Mouse (Mus musculus) liver, postnatal 0 days (tissue): Measurements from ENCODE around the gene Fastkd5. TPM values are rescaled to one million over a fixed set of nuclear protein-coding genes. Genes with fewer than 3 reads are reported as not detected.
A peak's percentile ranks its signal among the peaks of the same experiment; 100 is the strongest.

Source experiments
- ATAC-seq: fragments of 200-750 bp; cut with Nextera tagmentation; 2 replicates; pipeline ENCODE4 v1.8.0; 2017; ENCODE audit warnings: mild to moderate bottlenecking, moderate library complexity
- DNase-seq: peaks from one replicate; pipeline ENCODE4 v3.0.0-alpha.2; 2016
- H3K27ac ChIP-seq: fragments of 300-500 bp; sonication (generic); 2 replicates; pipeline ENCODE4 v1.5.1; 2014; ENCODE audit warnings: antibody characterized with exemption, moderate library complexity, mild to moderate bottlenecking, low read depth
- H3K27me3 ChIP-seq: fragments of 300-500 bp; sonication (generic); 2 replicates; pipeline ENCODE4 v1.6.1; 2014; ENCODE audit warnings: low read length, control low read depth, mixed read lengths; ENCODE audit not compliant: insufficient read depth
- H3K36me3 ChIP-seq: fragments of 300-500 bp; sonication (generic); replicated peaks from 2 replicates; pipeline ENCODE4 v1.6.1; 2014; ENCODE audit warnings: mild to moderate bottlenecking, control low read depth, low read length, moderate library complexity, mixed read lengths; ENCODE audit not compliant: insufficient read depth
- H3K4me1 ChIP-seq: fragments of 300-500 bp; sonication (generic); 2 replicates; pipeline ENCODE4 v1.6.1; 2014; ENCODE audit warnings: antibody characterized with exemption, mild to moderate bottlenecking, control low read depth; ENCODE audit not compliant: insufficient read depth
- H3K4me2 ChIP-seq: fragments of 300-500 bp; sonication (generic); 2 replicates; pipeline ENCODE4 v1.6.1; 2014; ENCODE audit warnings: low read depth, mild to moderate bottlenecking, low read length, moderate library complexity, mixed read lengths
- H3K4me3 ChIP-seq: fragments of 300-500 bp; sonication (generic); 2 replicates; pipeline ENCODE4 v1.5.1; 2014; ENCODE audit warnings: low read depth, low read length
- H3K9ac ChIP-seq: fragments of 300-500 bp; sonication (generic); replicated peaks from 2 replicates; pipeline ENCODE4 v1.6.1; 2014; ENCODE audit warnings: mild to moderate bottlenecking, moderate library complexity
- H3K9me3 ChIP-seq: fragments of 300-500 bp; sonication (generic); 2 replicates; pipeline ENCODE4 v1.6.1; 2016; ENCODE audit warnings: mild to moderate bottlenecking, control low read depth, low read length, mixed read lengths
- CTCF ChIP-seq: sonication (generic); IDR thresholded peaks from 2 replicates; pipeline ENCODE4 v1.5.1; 2016; ENCODE audit warnings: antibody characterized with exemption, low read depth
- EP300 ChIP-seq: IDR thresholded peaks from 2 replicates; pipeline ENCODE4 v1.6.1; 2016; ENCODE audit warnings: antibody characterized with exemption, low read depth, mild to moderate bottlenecking
- WGBS: fragments of 180-500 bp; shearing (Covaris S2); extraction: QIAGEN DNeasy Blood & Tissue Kit; methylation state at CpG from one replicate; pipeline ENCODE4 v1.1.7; 2014; ENCODE audit not compliant: insufficient replicate concordance; 5-methylcytosine and 5-hydroxymethylcytosine counted together
- polyA plus RNA-seq: library from polyadenylated mRNA; unstranded; fragments of >200 nt; fragmentation: Nextera tagmentation; extraction: Ambion mirVana; gene quantifications from 2 replicates; pipeline ENCODE4 v1.2.1, GENCODE M21; 2015

Fastkd5 gene
- polyA plus RNA-seq, 1 experiment from 2014 or later = 7.2 TPM

DNA sequence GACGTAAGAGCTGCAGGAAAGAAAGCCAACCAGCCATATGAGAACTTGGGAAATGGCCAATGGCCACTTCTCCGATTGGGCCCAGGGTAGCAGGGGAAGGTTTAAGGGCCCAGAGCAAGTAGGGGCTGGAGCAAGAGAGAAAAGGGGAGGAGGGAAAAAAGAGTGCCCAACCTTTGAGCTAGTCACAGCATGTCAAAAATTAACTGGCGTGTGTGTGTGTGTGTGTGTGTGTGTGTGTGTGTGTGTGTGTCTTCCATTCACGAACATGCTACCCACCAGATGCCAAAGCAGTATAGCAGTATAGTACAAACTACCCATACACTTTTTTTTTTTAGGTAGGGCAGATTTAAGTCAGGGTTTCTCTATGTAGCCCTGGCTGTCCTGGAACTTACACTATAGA lies 60.9 kb downstream of the Fastkd5 start:
- TF ChIP-seq EP300 = no peak
- no peak for TF ChIP-seq CTCF
- WGBS = 65% methylated on average over 4 of the region's 4 CpGs
- peaks cover 7% of the 10 kb centered on the region for H3K36me3 ChIP-seq
- H3K9me3 ChIP-seq = no peaks in the 10 kb centered on the region
- H3K9ac ChIP-seq = no peak overlapping the region
- no peaks in the 10 kb centered on the region for H3K27me3 ChIP-seq
- no peak for DNase-seq
- no peak overlapping the region for H3K4me3 ChIP-seq
- H3K4me1 ChIP-seq = peaks cover 11% of the 10 kb centered on the region
- no peak overlapping the region for H3K4me2 ChIP-seq
- peak; percentile 42; the same call in 1 of the 2 replicates for ATAC-seq
- no peak overlapping the region for H3K27ac ChIP-seq

DNA sequence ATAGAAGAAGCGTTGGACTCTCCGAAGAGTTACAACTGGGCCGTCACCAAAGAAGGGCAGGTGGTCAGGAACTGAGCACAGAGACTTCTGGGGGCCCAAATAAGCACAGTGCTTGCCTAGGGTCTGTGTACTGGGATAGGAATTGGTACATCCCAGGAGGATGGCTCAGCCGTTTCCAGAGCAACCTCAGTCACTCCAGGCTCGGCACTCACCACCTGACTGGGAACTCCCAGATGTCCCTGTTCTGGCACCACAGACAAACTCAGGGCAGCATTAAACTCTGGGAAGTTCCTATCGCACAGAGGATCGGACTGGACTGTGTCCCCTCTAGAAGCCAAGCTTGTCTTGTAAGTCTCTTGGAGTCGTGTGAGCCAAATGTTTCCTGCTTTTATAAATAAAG lies 64.8 kb downstream of the Fastkd5 start:
- TF ChIP-seq CTCF (no peak), EP300 (no peak)
- H3K27ac ChIP-seq = no peak overlapping the region
- no peaks in the 10 kb centered on the region for H3K27me3 ChIP-seq
- peak overlapping the region; percentile 76; the same call in 1 of the 2 replicates for H3K4me2 ChIP-seq
- no peak overlapping the region for H3K4me3 ChIP-seq
- DNase-seq = no peak
- H3K36me3 ChIP-seq = peaks cover 7% of the 10 kb centered on the region
- WGBS = 91% methylated on average over 8 of the region's 8 CpGs
- H3K9me3 ChIP-seq = no peaks in the 10 kb centered on the region
- ATAC-seq = no peak
- H3K9ac ChIP-seq = no peak overlapping the region
- H3K4me1 ChIP-seq = peaks cover 19% of the 10 kb centered on the region

DNA sequence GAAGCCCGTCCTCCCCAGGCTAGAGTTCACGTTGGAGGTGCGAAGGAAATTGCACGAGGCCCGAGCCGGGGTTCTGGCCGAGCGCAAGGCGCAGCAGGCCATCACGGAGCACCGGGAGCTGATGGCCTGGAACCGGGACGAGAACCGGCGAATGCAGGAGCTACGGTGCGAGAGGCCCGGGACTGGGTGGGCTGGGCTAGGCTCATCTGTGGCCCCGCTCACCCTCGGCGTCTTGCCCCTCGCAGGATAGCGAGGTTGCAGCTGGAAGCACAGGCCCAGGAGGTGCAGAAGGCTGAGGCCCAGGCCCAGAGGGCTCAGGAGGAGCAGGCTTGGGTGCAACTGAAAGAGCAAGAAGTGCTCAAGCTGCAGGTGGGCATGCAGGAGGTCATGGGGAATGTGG lies 65.8 kb downstream of the Fastkd5 start:
- Histone ChIP-seq H3K9me3 (no peaks in the 10 kb centered on the region), H3K4me1 (peaks cover 19% of the 10 kb centered on the region), H3K4me2 (peak overlapping the region; percentile 76), H3K36me3 (peaks cover 7% of the 10 kb centered on the region), H3K4me3 (peak overlapping the region; percentile 92), H3K27me3 (no peaks in the 10 kb centered on the region), H3K9ac (peak overlapping the region; percentile 88), H3K27ac (peak overlapping the region; percentile 51; the same call in 1 of the 2 replicates)
- WGBS = 1% methylated on average over 23 of the region's 23 CpGs
- TF ChIP-seq EP300 = no peak
- TF ChIP-seq CTCF = no peak
- ATAC-seq (peak; percentile 23; the same call in 1 of the 2 replicates), DNase-seq (no peak)

Other genes with a start within 250 kb of the Fastkd5 start
- 1.4 and 1.7 TPM in 2 replicates for gene Cpxm1, start 232.5 kb downstream of the Fastkd5 start, polyA plus RNA-seq
- gene Gm28372, start 224.8 kb downstream of the Fastkd5 start, polyA plus RNA-seq = not detected in 2 replicates
- gene 1700020A23Rik, start 224.8 kb downstream of the Fastkd5 start, polyA plus RNA-seq = not detected in 2 replicates
- gene Tmem239, start 223.5 kb downstream of the Fastkd5 start, polyA plus RNA-seq = not detected in 2 replicates
- gene Vps16, start 205.7 kb downstream of the Fastkd5 start, polyA plus RNA-seq = 19.4 and 22.8 TPM in 2 replicates
- gene Pced1a, start 205.3 kb downstream of the Fastkd5 start, polyA plus RNA-seq = 3.8 TPM in 2 replicates
- gene Ptpra, start 179.7 kb downstream of the Fastkd5 start, polyA plus RNA-seq = 18.4 and 18.7 TPM in 2 replicates
- 38.8 and 39.8 TPM in 2 replicates for gene Mrps26, start 66.3 kb downstream of the Fastkd5 start, polyA plus RNA-seq
- not detected in 2 replicates for gene Oxt, start 53.9 kb downstream of the Fastkd5 start, polyA plus RNA-seq
- gene Avp, start 47.5 kb downstream of the Fastkd5 start, polyA plus RNA-seq = not detected in 2 replicates
- 2.6 TPM in 2 replicates for gene Ubox5, start within 50 bp of the Fastkd5 start, polyA plus RNA-seq
- gene Lzts3, start 12.8 kb upstream of the Fastkd5 start, polyA plus RNA-seq = 1.2 TPM in 2 replicates
- 71.4 and 71.8 TPM in 2 replicates for gene Ddrgk1, start 34.6 kb upstream of the Fastkd5 start, polyA plus RNA-seq
- gene Itpa, start 37.6 kb upstream of the Fastkd5 start, polyA plus RNA-seq = 30.4 and 31.2 TPM in 2 replicates
- not detected in 2 replicates for gene Slc4a11, start 67.5 kb upstream of the Fastkd5 start, polyA plus RNA-seq